Mouse (Mus musculus) B cell, adult 67 days (primary cell): ENCODE measurements around the gene Ssxb6. TPM values are rescaled to one million over a fixed set of nuclear protein-coding genes. Genes with fewer than 3 reads are reported as not detected.

Source experiments
- total RNA-seq, 2 experiments: library from RNA; stranded (reverse); gene quantifications; 4 replicates each; pipeline ENCODE4 v1.2.4; 2023

Ssxb6 gene
- not detected for total RNA-seq

DNA sequence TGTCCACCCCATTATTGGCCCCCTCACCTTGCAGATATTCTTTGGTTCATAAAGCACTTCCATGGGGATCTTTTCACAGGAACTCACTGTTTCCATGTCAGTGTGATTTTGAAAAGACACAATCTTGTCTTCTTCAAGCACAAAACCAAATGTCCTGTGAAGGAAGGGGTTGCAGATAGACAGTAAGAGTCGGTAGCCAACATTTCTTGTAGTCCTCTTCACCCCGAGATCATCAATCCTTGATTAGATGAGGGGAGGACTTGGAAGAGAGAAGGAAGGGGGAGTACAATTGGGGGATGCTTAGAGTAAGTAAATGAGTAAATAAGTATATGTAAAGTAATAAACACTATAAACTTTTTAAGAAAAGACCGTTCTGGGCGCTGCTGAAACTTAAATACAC is at the start of gene Ssxb6:
Gene Ssxb6, minus strand, starts transcription at position 101 of the 400 bp plus-strand sequence.

GRCm38 (mm10) chrX:8591716-8592115 is 43.7 kb upstream of the Ssxb6 start, which contains the start of gene Ssxb3:
Gene Ssxb3, minus strand, starts transcription at chrX:8591816.

DNA sequence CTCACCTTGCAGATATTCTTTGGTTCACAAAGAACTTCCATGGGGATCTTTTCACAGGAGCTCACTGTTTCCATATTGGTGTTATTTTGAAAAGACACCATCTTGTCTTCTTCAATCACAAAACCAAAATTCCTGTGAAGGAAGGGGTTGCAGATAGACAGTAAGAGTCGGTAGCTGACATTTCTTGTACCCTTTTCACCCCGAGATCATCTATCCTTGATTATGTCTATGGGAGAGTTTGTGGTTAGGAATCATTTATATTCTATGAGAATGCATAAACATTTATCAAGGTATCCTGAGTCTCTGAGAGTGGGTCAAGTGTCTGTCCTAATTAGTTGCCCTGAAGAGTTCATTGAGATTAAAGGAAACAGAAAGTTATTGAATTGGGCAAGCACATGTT is 23.2 kb downstream of the Ssxb6 start, which contains the start of gene Gm14459:
Gene Gm14459, minus strand, starts transcription at position 101 of the 400 bp plus-strand sequence.

Other genes with a start within 250 kb of the Ssxb6 start
- not detected for gene Ssxb10, start 220.8 kb downstream of the Ssxb6 start, total RNA-seq
- gene Ssxb9, start 181.3 kb downstream of the Ssxb6 start, total RNA-seq, result not detected
- not detected for gene Ssxb1, start 134.9 kb downstream of the Ssxb6 start, total RNA-seq
- not detected for gene Ssxb2, start 86.5 kb downstream of the Ssxb6 start, total RNA-seq
- gene Gm14459, start 23.3 kb downstream of the Ssxb6 start, total RNA-seq, result not detected
- gene Ssxb3, start 43.6 kb upstream of the Ssxb6 start, total RNA-seq, result not detected
- gene Ssxb8, start 142.6 kb upstream of the Ssxb6 start, total RNA-seq, result not detected
- not detected for gene Ssx9, start 200.2 kb upstream of the Ssxb6 start, total RNA-seq